Mouse (Mus musculus) frontal cortex, adult 2 months (tissue): ENCODE results near the gene Qtrt1. TPM values are rescaled to one million over a fixed set of nuclear protein-coding genes. Genes with fewer than 3 reads are reported as not detected.

ENCODE experiments used
- polyA plus RNA-seq: library from polyadenylated mRNA; depleted of rRNA; stranded (reverse); fragments of >200 nt; gene quantifications from 2 replicates; pipeline ENCODE4 v1.2.3, GENCODE M21; 2012; rRNA removed

The Qtrt1 gene
- polyA plus RNA-seq, 1 experiment: 47.6 TPM

Other genes with a start within 250 kb of the Qtrt1 start
- 95.2 and 96.2 TPM in 2 replicates for gene Pde4a, start 246.1 kb upstream of the Qtrt1 start, polyA plus RNA-seq
- 58.3 and 59.6 TPM in 2 replicates for gene Keap1, start 172.5 kb upstream of the Qtrt1 start, polyA plus RNA-seq
- 9.9 and 13.8 TPM in 2 replicates for gene S1pr5, start 163.4 kb upstream of the Qtrt1 start, polyA plus RNA-seq
- 36.5 and 40.6 TPM in 2 replicates for gene Atg4d, start 146.5 kb upstream of the Qtrt1 start, polyA plus RNA-seq
- 42.5 and 44.6 TPM in 2 replicates for gene Kri1, start 123.9 kb upstream of the Qtrt1 start, polyA plus RNA-seq
- gene Cdkn2d, start 120.4 kb upstream of the Qtrt1 start, polyA plus RNA-seq: 65.2 and 66.2 TPM in 2 replicates
- gene Ap1m2, start 99.5 kb upstream of the Qtrt1 start, polyA plus RNA-seq: 0.76 and 1.6 TPM in 2 replicates
- 60.7 and 66.5 TPM in 2 replicates for gene Slc44a2, start 91.1 kb upstream of the Qtrt1 start, polyA plus RNA-seq
- gene Ilf3, start 44.0 kb upstream of the Qtrt1 start, polyA plus RNA-seq: 96.6 and 101 TPM in 2 replicates
- gene Dnm2, start 13.1 kb downstream of the Qtrt1 start, polyA plus RNA-seq: 95.8 and 97.7 TPM in 2 replicates
- 20.9 and 27.1 TPM in 2 replicates for gene Tmed1, start 98.4 kb downstream of the Qtrt1 start, polyA plus RNA-seq
- gene AB124611, start 114.3 kb downstream of the Qtrt1 start, polyA plus RNA-seq: 0.53 and 0.56 TPM in 2 replicates
- gene Carm1, start 135.1 kb downstream of the Qtrt1 start, polyA plus RNA-seq: 63.6 and 74.3 TPM in 2 replicates
- gene Timm29, start 180.9 kb downstream of the Qtrt1 start, polyA plus RNA-seq: 53.2 TPM in 2 replicates
- 27.6 and 27.8 TPM in 2 replicates for gene Yipf2, start 181.0 kb downstream of the Qtrt1 start, polyA plus RNA-seq
- 77.8 and 83.8 TPM in 2 replicates for gene Smarca4, start 204.3 kb downstream of the Qtrt1 start, polyA plus RNA-seq